In genomic region chr2:130273732-130274131, GRCm38 (mm10) we compare ENCODE assay signal across 8 mouse cellular contexts. TPM values are rescaled to one million over a fixed set of nuclear protein-coding genes. Genes with fewer than 3 reads are reported as not detected.
DNase-seq lines count a peak whose midpoint lies in the region; ATAC-seq and TF ChIP-seq lines count a peak whose summit lies in the region.

No protein-coding gene starts in this region.

- ATAC-seq in cerebellum, adult (ENCODE audit: insufficient number of reproducible peaks, low FRiP score, low TSS enrichment), result peak; percentile 32; the same call in 1 of the 2 replicates
- ATAC-seq in intestine, embryonic 16.5 days, result peak; percentile 27
- peak; percentile 25; the same call in 1 of the 2 replicates for ATAC-seq in midbrain, embryonic 14.5 days (ENCODE audit: low FRiP score, low TSS enrichment)

- H3K27me3 ChIP-seq in testis, adult 2 months (ENCODE audit: control insufficient read depth, insufficient read depth, low read length), result no peaks in the 10 kb centered on the region
- H3K27me3 ChIP-seq in intestine, embryonic 16.5 days (replicated peaks; ENCODE audit: control insufficient read depth, insufficient read depth, low read length), result no peaks in the 10 kb centered on the region
- H3K27me3 ChIP-seq in midbrain, embryonic 14.5 days (ENCODE audit: control insufficient read depth, insufficient read depth, low read length), result no peaks in the 10 kb centered on the region

- 1% methylated on average over 14 of the region's 14 CpGs for WGBS in intestine, embryonic 16.5 days
- under 1% methylated on average over 14 of the region's 14 CpGs for WGBS in midbrain, embryonic 14.5 days

- no peaks in the 10 kb centered on the region for H3K9me3 ChIP-seq in intestine, embryonic 16.5 days (ENCODE audit: control insufficient read depth, low read length)
- no peaks in the 10 kb centered on the region for H3K9me3 ChIP-seq in midbrain, embryonic 14.5 days (ENCODE audit: control insufficient read depth, low read length)

- peak overlapping the region; percentile 97 for H3K4me3 ChIP-seq in testis, adult 2 months (ENCODE audit: control insufficient read depth, low read depth, low read length)
- peak overlapping the region; percentile 94 for H3K4me3 ChIP-seq in intestine, embryonic 16.5 days (ENCODE audit: low read length)
- H3K4me3 ChIP-seq in midbrain, embryonic 14.5 days (replicated peaks; ENCODE audit: low read depth, low read length), result peak overlapping the region; percentile 92

- H3K27ac ChIP-seq in testis, adult 2 months (ENCODE audit: control insufficient read depth, insufficient read depth, low read depth, low read length), result peak overlapping the region; percentile 91
- H3K27ac ChIP-seq in intestine, embryonic 16.5 days (ENCODE audit: low read length), result peak overlapping the region; percentile 43
- peak overlapping the region; percentile 91 for H3K27ac ChIP-seq in midbrain, embryonic 14.5 days (replicated peaks; ENCODE audit: low read depth, low read length)

- peak overlapping the region; percentile 84 for H3K9ac ChIP-seq in intestine, embryonic 16.5 days (ENCODE audit: low read depth, low read length)
- H3K9ac ChIP-seq in midbrain, embryonic 14.5 days (replicated peaks; ENCODE audit: low read length), result peak overlapping the region; percentile 86

- H3K4me1 ChIP-seq in testis, adult 2 months (ENCODE audit: control insufficient read depth, insufficient read depth, low read length), result peaks cover 7% of the 10 kb centered on the region
- H3K4me1 ChIP-seq in intestine, embryonic 16.5 days (ENCODE audit: control insufficient read depth, insufficient read depth, low read length), result peaks cover 20% of the 10 kb centered on the region
- H3K4me1 ChIP-seq in midbrain, embryonic 14.5 days (ENCODE audit: control insufficient read depth, insufficient read depth, low read length), result peaks cover 15% of the 10 kb centered on the region

- peak overlapping the region; percentile 71 for H3K4me2 ChIP-seq in intestine, embryonic 16.5 days (ENCODE audit: low read depth, low read length)
- peak overlapping the region; percentile 95 for H3K4me2 ChIP-seq in midbrain, embryonic 14.5 days (ENCODE audit: low read length)

- no peak for TF ChIP-seq CTCF in testis, adult 2 months (IDR thresholded peaks at IDR 0.05; ENCODE audit: control insufficient read depth, insufficient read depth, insufficient replicate concordance, low read depth, low read length)

- no peak for TF ChIP-seq POLR2A in testis, adult 2 months (IDR thresholded peaks at IDR 0.05; ENCODE audit: control insufficient read depth, low read depth, low read length)

- no peak for DNase-seq in cerebellum, adult 18-20 months
- no peak for DNase-seq in testis, postnatal 10 days (ENCODE audit: low spot score)
- peak; percentile 64 for DNase-seq in midbrain, embryonic 14.5 days
- DNase-seq in layer of hippocampus, adult 8-10 months (ENCODE audit: low spot score in 2 of 2), result no peak
- DNase-seq in cerebellum, adult 11 months, result no peak

- H3K36me3 ChIP-seq in testis, adult 2 months (ENCODE audit: control insufficient read depth, insufficient read depth, low read length), result peaks cover 2% of the 10 kb centered on the region
- H3K36me3 ChIP-seq in intestine, embryonic 16.5 days (ENCODE audit: control insufficient read depth, insufficient read depth, low read length), result peaks cover 14% of the 10 kb centered on the region; the same call in 1 of the 2 replicates
- peaks cover 34% of the 10 kb centered on the region for H3K36me3 ChIP-seq in midbrain, embryonic 14.5 days (ENCODE audit: control insufficient read depth, insufficient read depth, low read length)

RNA-seq across cellular contexts. Expression of gene Nop56, which starts 0.5 kb away (rescaled TPM):
- 20.4 and 24.6 TPM in 2 replicates for polyA plus RNA-seq in testis, adult 2 months (2012; rRNA removed)
- polyA plus RNA-seq in intestine, embryonic 16.5 days (2015; fragmentation: Nextera tagmentation; extraction: Ambion mirVana), result 209 and 237 TPM in 2 replicates
- polyA plus RNA-seq in midbrain, embryonic 14.5 days (2014; fragmentation: Nextera tagmentation; extraction: Ambion mirVana), result 217 and 235 TPM in 2 replicates
- total RNA-seq in layer of hippocampus, adult 8-10 months (2022), result 100 to 1,000 TPM; 139 to 148 (median 143) TPM

RNA-seq across cellular contexts. Expression of gene Idh3b, which starts 10.6 kb away (rescaled TPM):
- 148 and 153 TPM in 2 replicates for polyA plus RNA-seq in testis, adult 2 months (2012; rRNA removed)
- 300 and 308 TPM in 2 replicates for polyA plus RNA-seq in intestine, embryonic 16.5 days (2015; fragmentation: Nextera tagmentation; extraction: Ambion mirVana)
- polyA plus RNA-seq in midbrain, embryonic 14.5 days (2014; fragmentation: Nextera tagmentation; extraction: Ambion mirVana), result 166 and 170 TPM in 2 replicates
- 100 to 1,000 TPM; 294 to 326 (median 314) TPM for total RNA-seq in layer of hippocampus, adult 8-10 months (2022)

RNA-seq across cellular contexts. Expression of gene Ebf4, which starts 21.2 kb away (rescaled TPM):
- polyA plus RNA-seq in testis, adult 2 months (2012; rRNA removed), result 1.9 and 2.4 TPM in 2 replicates
- 0.97 and 1.2 TPM in 2 replicates for polyA plus RNA-seq in intestine, embryonic 16.5 days (2015; fragmentation: Nextera tagmentation; extraction: Ambion mirVana)
- polyA plus RNA-seq in midbrain, embryonic 14.5 days (2014; fragmentation: Nextera tagmentation; extraction: Ambion mirVana), result 3.6 and 4.7 TPM in 2 replicates
- total RNA-seq in layer of hippocampus, adult 8-10 months (2022), result 10 to 100 TPM; 11.0 to 12.6 (median 11.7) TPM
